Mouse (Mus musculus) embryonic facial prominence, embryonic 13.5 days (tissue): ENCODE data around the gene Enox1. TPM values are rescaled to one million over a fixed set of nuclear protein-coding genes. Genes with fewer than 3 reads are reported as not detected.
"Not testable (repeated sequence)": the region's sequence is repeated elsewhere in the genome, so short reads cannot be mapped to it uniquely, and the experiment has no call there.

Experiments used
- ATAC-seq: fragments of 200-750 bp; cut with Nextera tagmentation; 2 replicates; pipeline ENCODE4 v1.8.0; 2017; ENCODE audit warnings: low read depth; ENCODE audit not compliant: insufficient number of reproducible peaks, insufficient read depth, low FRiP score, low TSS enrichment
- H3K27ac ChIP-seq: fragments of 300-500 bp; sonication (generic); 2 replicates; pipeline ENCODE4 v1.5.1; 2015; ENCODE audit warnings: moderate library complexity, mild to moderate bottlenecking, inconsistent platforms
- H3K27me3 ChIP-seq: fragments of 300-500 bp; sonication (generic); 2 replicates; pipeline ENCODE4 v1.6.1; 2015; ENCODE audit warnings: mild to moderate bottlenecking, inconsistent platforms
- H3K36me3 ChIP-seq: fragments of 300-500 bp; sonication (generic); 2 replicates; pipeline ENCODE4 v1.6.1; 2015; ENCODE audit warnings: mild to moderate bottlenecking, inconsistent platforms
- H3K4me1 ChIP-seq: fragments of 300-500 bp; sonication (generic); 2 replicates; pipeline ENCODE4 v1.6.1; 2015; ENCODE audit warnings: inconsistent platforms
- H3K4me2 ChIP-seq: fragments of 300-500 bp; sonication (generic); 2 replicates; pipeline ENCODE4 v1.6.1; 2015; ENCODE audit warnings: moderate library complexity, mild to moderate bottlenecking, inconsistent platforms
- H3K4me3 ChIP-seq: fragments of 300-500 bp; sonication (generic); 2 replicates; pipeline ENCODE4 v1.5.1; 2015; ENCODE audit warnings: mild to moderate bottlenecking, inconsistent platforms
- H3K9ac ChIP-seq: fragments of 300-500 bp; sonication (generic); 2 replicates; pipeline ENCODE4 v1.6.1; 2015; ENCODE audit warnings: mild to moderate bottlenecking, inconsistent platforms
- H3K9me3 ChIP-seq: fragments of 300-500 bp; sonication (generic); 2 replicates; pipeline ENCODE4 v1.6.1; 2016; ENCODE audit warnings: inconsistent platforms
- WGBS: fragments of 180-500 bp; shearing (Covaris S2); methylation state at CpG from one replicate; pipeline ENCODE4 v1.1.7; 2015; ENCODE audit warnings: mixed read lengths; 5-methylcytosine and 5-hydroxymethylcytosine counted together
- polyA plus RNA-seq: library from polyadenylated mRNA; unstranded; fragments of >200 nt; fragmentation: Nextera tagmentation; extraction: Ambion mirVana; gene quantifications from 2 replicates; pipeline ENCODE4 v1.2.1, GENCODE M21; 2015

The Enox1 gene
- polyA plus RNA-seq, 1 experiment from 2014 or later = 19.6 TPM

- Histone ChIP-seq H3K4me2 (no peak overlapping the region), H3K9ac (no peak overlapping the region), H3K9me3 (no peaks in the 10 kb centered on the region), H3K36me3 (no peaks in the 10 kb centered on the region), H3K4me3 (no peak overlapping the region), H3K27ac (no peak overlapping the region), H3K27me3 (no peaks in the 10 kb centered on the region), H3K4me1 (no peaks in the 10 kb centered on the region)
- WGBS = 91% methylated on average over 9 of the region's 9 CpGs
- ATAC-seq = no peak
Observed at GRCm38 (mm10) chr14:77529201-77529600, 372.6 kb downstream of the Enox1 start.

GRCm38 (mm10) chr14:77529621-77530020 is 373.1 kb downstream of the Enox1 start:
- WGBS = 91% methylated on average over 5 of the region's 5 CpGs
- no peak overlapping the region for H3K4me3 ChIP-seq
- no peak overlapping the region for H3K4me2 ChIP-seq
- no peak for ATAC-seq
- no peak overlapping the region for H3K27ac ChIP-seq
- no peaks in the 10 kb centered on the region for H3K9me3 ChIP-seq
- no peak overlapping the region for H3K9ac ChIP-seq
- H3K36me3 ChIP-seq = no peaks in the 10 kb centered on the region
- H3K4me1 ChIP-seq = no peaks in the 10 kb centered on the region
- H3K27me3 ChIP-seq = no peaks in the 10 kb centered on the region

GRCm38 (mm10) chr14:77533638-77534037 is 377.1 kb downstream of the Enox1 start:
- H3K9ac ChIP-seq = no peak overlapping the region
- WGBS = 75% methylated on average over 5 of the region's 5 CpGs
- H3K27ac ChIP-seq = no peak overlapping the region
- H3K4me2 ChIP-seq = no peak overlapping the region
- no peak overlapping the region for H3K4me3 ChIP-seq
- no peaks in the 10 kb centered on the region for H3K4me1 ChIP-seq
- no peaks in the 10 kb centered on the region for H3K9me3 ChIP-seq
- no peak for ATAC-seq
- H3K36me3 ChIP-seq = no peaks in the 10 kb centered on the region
- H3K27me3 ChIP-seq = no peaks in the 10 kb centered on the region

GRCm38 (mm10) chr14:77534120-77534519 is 377.6 kb downstream of the Enox1 start:
- H3K4me2 ChIP-seq = no peak overlapping the region
- no peak overlapping the region for H3K4me3 ChIP-seq
- no peaks in the 10 kb centered on the region for H3K36me3 ChIP-seq
- no peaks in the 10 kb centered on the region for H3K27me3 ChIP-seq
- WGBS = 88% methylated on average over 7 of the region's 7 CpGs
- no peak overlapping the region for H3K27ac ChIP-seq
- no peak overlapping the region for H3K9ac ChIP-seq
- no peak for ATAC-seq
- H3K4me1 ChIP-seq = no peaks in the 10 kb centered on the region
- H3K9me3 ChIP-seq = no peaks in the 10 kb centered on the region

- Histone ChIP-seq H3K9ac (no peak overlapping the region), H3K9me3 (no peaks in the 10 kb centered on the region), H3K27ac (no peak overlapping the region), H3K36me3 (no peaks in the 10 kb centered on the region), H3K4me3 (no peak overlapping the region), H3K4me1 (no peaks in the 10 kb centered on the region), H3K4me2 (no peak overlapping the region), H3K27me3 (no peaks in the 10 kb centered on the region)
- no peak for ATAC-seq
- WGBS = 91% methylated on average over 2 of the region's 2 CpGs
Observed at GRCm38 (mm10) chr14:77536592-77536991, 380.0 kb downstream of the Enox1 start.

GRCm38 (mm10) chr14:77539563-77539962 is 383.0 kb downstream of the Enox1 start:
- not testable (repeated sequence) for H3K4me2 ChIP-seq, H3K9me3 ChIP-seq, H3K27ac ChIP-seq, H3K4me1 ChIP-seq, H3K27me3 ChIP-seq, H3K9ac ChIP-seq, H3K4me3 ChIP-seq, ATAC-seq, H3K36me3 ChIP-seq
- 59% methylated on average over 21 of the region's 21 CpGs for WGBS

GRCm38 (mm10) chr14:77541925-77542324 is 385.4 kb downstream of the Enox1 start:
- WGBS = 78% methylated on average over 7 of the region's 7 CpGs
- no peak overlapping the region for H3K9ac ChIP-seq
- H3K4me2 ChIP-seq = no peak overlapping the region
- H3K36me3 ChIP-seq = no peaks in the 10 kb centered on the region
- H3K9me3 ChIP-seq = no peaks in the 10 kb centered on the region
- no peak overlapping the region for H3K4me3 ChIP-seq
- no peak for ATAC-seq
- H3K27ac ChIP-seq = no peak overlapping the region
- H3K27me3 ChIP-seq = no peaks in the 10 kb centered on the region
- no peaks in the 10 kb centered on the region for H3K4me1 ChIP-seq

- Histone ChIP-seq H3K36me3 (no peaks in the 10 kb centered on the region), H3K27me3 (no peaks in the 10 kb centered on the region), H3K4me2 (no peak overlapping the region), H3K27ac (no peak overlapping the region), H3K4me3 (no peak overlapping the region), H3K9ac (no peak overlapping the region), H3K4me1 (no peaks in the 10 kb centered on the region), H3K9me3 (no peaks in the 10 kb centered on the region)
- 77% methylated on average over 8 of the region's 8 CpGs for WGBS
- no peak for ATAC-seq
Observed at GRCm38 (mm10) chr14:77546531-77547274, 390.1 kb downstream of the Enox1 start.

- Histone ChIP-seq H3K27me3 (no peaks in the 10 kb centered on the region), H3K9ac (no peak overlapping the region), H3K36me3 (no peaks in the 10 kb centered on the region), H3K9me3 (no peaks in the 10 kb centered on the region), H3K4me3 (no peak overlapping the region), H3K4me1 (no peaks in the 10 kb centered on the region), H3K27ac (no peak overlapping the region), H3K4me2 (no peak overlapping the region)
- no peak for ATAC-seq
- WGBS = 83% methylated on average over 5 of the region's 5 CpGs
Observed at GRCm38 (mm10) chr14:77547351-77547750, 390.8 kb downstream of the Enox1 start.

DNA sequence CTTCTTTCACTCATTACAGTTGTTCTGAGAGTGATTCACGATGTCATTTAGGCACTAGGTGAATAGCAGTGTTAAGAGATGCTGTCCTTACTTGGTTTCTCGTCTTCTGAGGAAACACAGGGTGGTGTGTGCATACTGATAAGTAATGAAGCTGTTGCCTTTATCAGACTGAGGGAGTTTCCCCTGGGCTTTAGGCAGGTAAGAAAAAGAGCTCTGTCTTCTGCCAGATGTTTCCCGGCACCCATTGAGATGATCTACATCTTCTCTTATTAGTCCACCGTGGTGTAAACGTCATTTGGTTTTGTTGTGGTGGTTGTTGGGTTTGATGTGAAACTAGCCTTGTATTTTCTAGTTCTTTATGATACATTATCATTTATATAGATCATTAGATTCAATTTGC is 392.4 kb downstream of the Enox1 start:
- no peak overlapping the region for H3K4me2 ChIP-seq
- H3K27me3 ChIP-seq = no peaks in the 10 kb centered on the region
- WGBS = 90% methylated on average over 5 of the region's 5 CpGs

DNA sequence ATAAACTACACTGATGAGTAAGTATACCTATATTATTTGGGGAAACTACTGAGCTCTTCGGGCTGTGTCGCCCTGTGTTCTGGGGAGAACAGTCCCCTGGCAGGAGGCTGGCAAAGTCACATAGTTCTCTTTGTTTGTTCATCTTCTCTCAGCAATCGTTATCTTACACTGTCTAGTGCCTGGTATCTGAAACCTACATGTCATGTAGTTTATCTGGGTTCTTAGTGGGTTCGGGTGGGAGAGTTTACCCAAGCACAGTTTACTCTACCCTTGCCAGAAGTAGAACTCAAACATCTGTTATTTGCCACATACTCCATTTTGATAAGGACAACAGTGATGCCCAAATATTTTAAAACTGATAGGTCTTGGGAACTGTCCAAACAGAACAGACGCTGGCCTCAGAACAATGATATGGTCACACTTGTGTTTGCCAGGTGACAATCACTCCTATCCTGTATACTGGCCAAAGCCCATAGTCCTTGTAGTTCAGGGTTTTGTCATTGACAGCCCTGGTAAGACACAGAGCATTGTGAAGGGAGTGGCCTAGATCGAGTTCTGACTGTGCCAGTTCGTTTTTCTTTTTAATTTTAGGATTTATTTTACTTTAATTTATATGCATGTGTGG is 401.0 kb downstream of the Enox1 start:
- H3K36me3 ChIP-seq = no peaks in the 10 kb centered on the region
- H3K4me3 ChIP-seq = no peak overlapping the region
- H3K9ac ChIP-seq = no peak overlapping the region
- no peak overlapping the region for H3K27ac ChIP-seq
- 86% methylated on average over 7 of the region's 7 CpGs for WGBS
- H3K9me3 ChIP-seq = no peaks in the 10 kb centered on the region
- no peak for ATAC-seq
- peaks cover 5% of the 10 kb centered on the region; the same call in 1 of the 2 replicates for H3K4me1 ChIP-seq
- H3K27me3 ChIP-seq = no peaks in the 10 kb centered on the region
- H3K4me2 ChIP-seq = no peak overlapping the region

More for the DNA sequence above, 392.4 kb downstream of the Enox1 start:
- Histone ChIP-seq H3K36me3 (no peaks in the 10 kb centered on the region), H3K9ac (no peak overlapping the region), H3K27ac (no peak overlapping the region), H3K4me3 (no peak overlapping the region), H3K9me3 (no peaks in the 10 kb centered on the region), H3K4me1 (no peaks in the 10 kb centered on the region)
- ATAC-seq = no peak

- Histone ChIP-seq H3K9ac (no peak overlapping the region), H3K4me2 (no peak overlapping the region), H3K9me3 (no peaks in the 10 kb centered on the region), H3K4me1 (peaks cover 5% of the 10 kb centered on the region; the same call in 1 of the 2 replicates), H3K4me3 (no peak overlapping the region), H3K27me3 (no peaks in the 10 kb centered on the region), H3K36me3 (no peaks in the 10 kb centered on the region), H3K27ac (no peak overlapping the region)
- ATAC-seq = no peak
- 98% methylated on average over 3 of the region's 3 CpGs for WGBS
Observed at GRCm38 (mm10) chr14:77558910-77559309, 402.3 kb downstream of the Enox1 start.
